Mouse (Mus musculus): ENCODE measurements at regions not wholly inside any gene's neighbourhood (a gene's known extent, or its start where the extent isn't known, plus 50 kb on each side); places are given as distances from the start of the nearest gene placed in this dataset.

DNA sequence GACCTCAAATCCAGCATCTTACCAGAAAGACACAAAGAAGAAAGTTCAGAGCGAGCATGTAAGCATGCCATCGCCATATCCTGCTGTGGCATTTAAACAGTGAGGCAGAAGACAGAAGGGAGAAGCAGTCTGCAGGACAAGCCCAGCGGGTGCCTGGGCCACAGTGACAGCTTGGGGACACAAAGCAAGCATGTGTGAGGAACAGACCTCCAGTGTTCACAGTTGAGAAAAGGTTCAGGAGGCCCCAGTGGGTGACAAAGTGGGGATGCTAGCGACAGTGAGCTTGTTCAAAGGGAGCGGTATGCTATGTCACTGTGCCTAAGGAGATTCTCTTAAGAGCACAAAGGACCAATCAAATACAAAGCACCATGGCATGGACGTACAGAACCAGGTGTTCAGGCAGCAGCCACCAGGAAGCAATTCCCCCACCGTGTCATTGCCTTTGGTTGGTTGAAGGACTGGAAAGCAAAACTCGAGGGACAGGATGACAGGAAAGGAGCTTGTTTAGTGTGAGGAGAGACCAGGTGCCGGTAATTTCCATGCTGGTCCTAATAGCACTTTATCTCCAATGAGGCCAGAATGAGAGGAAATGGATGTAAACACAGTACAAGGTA, 77.9 kb upstream of the Arhgap21 start:
- no peak overlapping the region for H3K27ac ChIP-seq (ENCODE audit: insufficient read depth, low read depth)
- no peak overlapping the region for H3K4me3 ChIP-seq (replicated peaks in 1 of 3; ENCODE audit: low read depth in 2 of 3, low read length in 2 of 3, poor library complexity in 1 of 3)
- in situ Hi-C loops (cut with MboI; ENCODE audit: low pct_ligation_motif_present, low pct_unique_long_range_greater_than_20kb, low sequenced_read_pairs) = no loop called here
- DNase-seq (ENCODE audit: extremely low read depth) = no peak
- no peak overlapping the region for H3K9ac ChIP-seq (ENCODE audit: insufficient read depth, low read depth)
- H3K9me3 ChIP-seq (replicated peaks; ENCODE audit: low read length) = no peaks in the 10 kb centered on the region
- no peaks in the 10 kb centered on the region for H3K27me3 ChIP-seq (replicated peaks)
- TF ChIP-seq MAX (IDR thresholded peaks at IDR 0.05; ENCODE audit: low read length) (no peak), KAT2A (IDR thresholded peaks at IDR 0.05; ENCODE audit: insufficient replicate concordance, low read length) (no peak), USF1 (IDR thresholded peaks at IDR 0.05; ENCODE audit: low read depth, low read length) (no peak), JUN (IDR thresholded peaks at IDR 0.05; ENCODE audit: insufficient read depth, low read depth, low read length) (no peak), MYC (IDR thresholded peaks at IDR 0.05; ENCODE audit: low read depth, low read length) (no peak), RAD21 (IDR thresholded peaks at IDR 0.05; ENCODE audit: low read depth, low read length) (no peak), GABPA (IDR thresholded peaks at IDR 0.05; ENCODE audit: insufficient replicate concordance, low read depth, low read length) (no peak), ZNF384 (IDR thresholded peaks at IDR 0.05; ENCODE audit: low read depth, low read length) (no peak), POLR2A (IDR thresholded peaks at IDR 0.05; ENCODE audit: low read depth, low read length) (no peak), RCOR1 (conservative IDR thresholded peaks at IDR 0.05; ENCODE audit: low read depth, low read length) (no peak), POLR2AphosphoS2 (IDR thresholded peaks at IDR 0.05; ENCODE audit: low read depth, low read length) (no peak), ZKSCAN1 (IDR thresholded peaks at IDR 0.05; ENCODE audit: borderline replicate concordance, low read depth, low read length) (no peak), CHD1 (IDR thresholded peaks at IDR 0.05; ENCODE audit: low read depth, low read length) (no peak)
- H3K4me2 ChIP-seq (ENCODE audit: insufficient read depth, low read depth, poor library complexity, severe bottlenecking) = no peak overlapping the region
- dilution Hi-C loops (cut with MboI; ENCODE audit: extremely low pct_ligation_motif_present, extremely low pct_unique_long_range_greater_than_20kb, low sequenced_read_pairs) = no loop called here
- H3K4me1 ChIP-seq (ENCODE audit: control insufficient read depth in 1 of 2, insufficient read depth in 2 of 2) = no peaks in the 10 kb centered on the region
- no peaks in the 10 kb centered on the region for H3K36me3 ChIP-seq (replicated peaks in 1 of 2; ENCODE audit: control insufficient read depth in 1 of 2, insufficient read depth in 1 of 2, low read length in 1 of 2)
- no peaks in the 10 kb centered on the region for H3K79me2 ChIP-seq (replicated peaks; ENCODE audit: control insufficient read depth, extremely low read depth, insufficient read depth, poor library complexity, severe bottlenecking)

DNA sequence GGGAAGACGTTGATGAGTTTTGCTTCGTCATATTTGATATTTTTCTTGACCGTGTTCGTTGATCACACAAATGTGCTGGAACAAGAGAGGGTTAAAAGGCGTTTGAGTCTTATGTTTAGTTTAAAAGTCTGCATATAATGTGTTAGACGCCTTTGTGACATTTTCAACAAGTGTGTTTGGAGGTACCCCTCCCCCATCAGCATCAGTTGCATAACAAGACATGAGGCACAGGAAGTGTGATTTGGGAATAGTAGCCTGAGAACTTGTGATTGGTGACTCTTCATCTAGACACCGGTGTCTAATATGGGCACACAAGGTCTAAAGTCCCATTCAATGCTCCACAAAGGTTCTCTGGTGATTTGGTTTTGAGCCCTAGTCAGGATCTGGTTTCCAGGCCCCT, 76.1 kb upstream of the Arhgap21 start:
- Histone ChIP-seq H3K79me2 (replicated peaks; ENCODE audit: control insufficient read depth, extremely low read depth, insufficient read depth, poor library complexity, severe bottlenecking) (no peaks in the 10 kb centered on the region), H3K36me3 (replicated peaks in 1 of 2; ENCODE audit: control insufficient read depth in 1 of 2, insufficient read depth in 1 of 2, low read length in 1 of 2) (no peaks in the 10 kb centered on the region), H3K9me3 (replicated peaks; ENCODE audit: low read length) (no peaks in the 10 kb centered on the region), H3K4me2 (ENCODE audit: insufficient read depth, low read depth, poor library complexity, severe bottlenecking) (no peak overlapping the region), H3K9ac (ENCODE audit: insufficient read depth, low read depth) (no peak overlapping the region), H3K27ac (ENCODE audit: insufficient read depth, low read depth) (no peak overlapping the region), H3K4me1 (ENCODE audit: control insufficient read depth in 1 of 2, insufficient read depth in 2 of 2) (no peaks in the 10 kb centered on the region), H3K4me3 (replicated peaks in 1 of 3; ENCODE audit: low read depth in 2 of 3, low read length in 2 of 3, poor library complexity in 1 of 3) (no peak overlapping the region), H3K27me3 (replicated peaks) (no peaks in the 10 kb centered on the region)
- TF ChIP-seq RCOR1 (conservative IDR thresholded peaks at IDR 0.05; ENCODE audit: low read depth, low read length) = no peak
- TF ChIP-seq KAT2A (IDR thresholded peaks at IDR 0.05; ENCODE audit: insufficient replicate concordance, low read length) = no peak
- TF ChIP-seq SIN3A (IDR thresholded peaks at IDR 0.05; ENCODE audit: low read length) = no peak
- TF ChIP-seq ELF1 (IDR thresholded peaks at IDR 0.05; ENCODE audit: low read depth, low read length) = no peak
- in situ Hi-C loops (cut with MboI; ENCODE audit: low pct_ligation_motif_present, low pct_unique_long_range_greater_than_20kb, low sequenced_read_pairs) = no loop called here
- dilution Hi-C loops (cut with MboI; ENCODE audit: extremely low pct_ligation_motif_present, extremely low pct_unique_long_range_greater_than_20kb, low sequenced_read_pairs) = no loop called here
- no peak for DNase-seq (ENCODE audit: extremely low read depth)
